Mouse (Mus musculus) MEL (cell line): ENCODE results near the gene Nup210l. TPM values are rescaled to one million over a fixed set of nuclear protein-coding genes. Genes with fewer than 3 reads are reported as not detected.
A peak's percentile ranks its signal among the peaks of the same experiment; 100 is the strongest.

Experiments used
- DNase-seq: peaks from one replicate; pipeline ENCODE4 v3.0.0; 2011; ENCODE audit warnings: low read depth, low spot score
- H3K27ac ChIP-seq: 2 replicates; pipeline ENCODE4 v1.5.1; 2012; ENCODE audit warnings: low read depth, mild to moderate bottlenecking, control low read depth, low read length, moderate library complexity; ENCODE audit not compliant: control insufficient read depth
- H3K27me3 ChIP-seq, 2 experiments: fragments of 150-350 bp in 1 of 2; sonication (generic) in 1 of 2; 2 replicates each; pipeline ENCODE4 v1.6.1; 2012; ENCODE audit warnings: low read length in 2 of 2, mild to moderate bottlenecking in 2 of 2, improper control_type of control experiment in 1 of 2, moderate library complexity in 1 of 2; ENCODE audit not compliant: insufficient read depth in 2 of 2, control insufficient read depth in 1 of 2
- H3K36me3 ChIP-seq, 2 experiments: 2 replicates each; pipeline ENCODE4 v1.6.1; 2012 to 2014; ENCODE audit warnings: low read length in 2 of 2, improper control_type of control experiment in 1 of 2, inconsistent platforms in 1 of 2, mild to moderate bottlenecking in 1 of 2; ENCODE audit not compliant: insufficient read depth in 2 of 2, control insufficient read depth in 1 of 2
- H3K4me1 ChIP-seq, 2 experiments: fragments of 150-350 bp in 1 of 2; sonication (generic) in 1 of 2; 2 replicates each; pipeline ENCODE4 v1.6.1; 2012; ENCODE audit warnings: low read length in 2 of 2, improper control_type of control experiment in 1 of 2, mild to moderate bottlenecking in 1 of 2; ENCODE audit not compliant: insufficient read depth in 2 of 2, control insufficient read depth in 1 of 2
- H3K4me3 ChIP-seq, 2 experiments: fragments of 150-350 bp in 1 of 2; sonication (generic) in 1 of 2; 2 replicates each; pipeline ENCODE4 v1.5.1; 2012; ENCODE audit warnings: low read depth in 2 of 2, low read length in 2 of 2, mild to moderate bottlenecking in 2 of 2, moderate library complexity in 2 of 2, control low read depth in 1 of 2, improper control_type of control experiment in 1 of 2; ENCODE audit not compliant: control insufficient read depth in 1 of 2, insufficient read depth in 1 of 2
- H3K79me2 ChIP-seq: 2 replicates; pipeline ENCODE4 v1.6.1; 2012; ENCODE audit warnings: mild to moderate bottlenecking, low read length, moderate library complexity; ENCODE audit not compliant: control insufficient read depth, poor library complexity, insufficient read depth
- H3K9ac ChIP-seq: 2 replicates; pipeline ENCODE4 v1.6.1; 2012; ENCODE audit warnings: low read depth, mild to moderate bottlenecking, control low read depth, low read length, moderate library complexity; ENCODE audit not compliant: control insufficient read depth, poor library complexity, severe bottlenecking
- H3K9me3 ChIP-seq: fragments of 150-350 bp; sonication (generic); replicated peaks from 2 replicates; pipeline ENCODE4 v1.6.1; 2012; ENCODE audit warnings: mild to moderate bottlenecking, low read length, improper control_type of control experiment, moderate library complexity; ENCODE audit not compliant: insufficient read depth
- BHLHE40 ChIP-seq: IDR thresholded peaks from 2 replicates; pipeline ENCODE4 v1.6.1; 2012; ENCODE audit warnings: low read depth, mild to moderate bottlenecking, inconsistent platforms, low read length, improper control_type of control experiment, borderline replicate concordance
- CHD1 ChIP-seq: IDR thresholded peaks from 2 replicates; pipeline ENCODE4 v1.6.1; 2012; ENCODE audit warnings: low read depth, mild to moderate bottlenecking, inconsistent platforms, low read length, improper control_type of control experiment
- CHD2 ChIP-seq: IDR thresholded peaks from 2 replicates; pipeline ENCODE4 v1.6.1; 2011; ENCODE audit warnings: low read length, improper control_type of control experiment
- CTCF ChIP-seq, 3 experiments: IDR thresholded peaks in 2 of 3; conservative IDR thresholded peaks in 1 of 3; 2 replicates each; pipeline ENCODE4 v1.5.1; 2011 to 2012; ENCODE audit warnings: low read length in 3 of 3, low read depth in 2 of 3, mild to moderate bottlenecking in 2 of 3, improper control_type of control experiment in 1 of 3, inconsistent platforms in 1 of 3, mixed read lengths in 1 of 3, moderate library complexity in 1 of 3; ENCODE audit not compliant: control insufficient read depth in 1 of 3, insufficient read depth in 1 of 3, poor library complexity in 1 of 3, severe bottlenecking in 1 of 3
- E2F4 ChIP-seq: IDR thresholded peaks from 2 replicates; pipeline ENCODE4 v1.6.1; 2011; ENCODE audit warnings: low read depth, low read length, improper control_type of control experiment, borderline replicate concordance
- ELF1 ChIP-seq: IDR thresholded peaks from 2 replicates; pipeline ENCODE4 v1.6.1; 2014; ENCODE audit warnings: low read depth, mild to moderate bottlenecking, inconsistent platforms, low read length, improper control_type of control experiment, moderate library complexity
- EP300 ChIP-seq, 2 experiments: IDR thresholded peaks; 2 replicates each; pipeline ENCODE4 v1.6.1; 2011; ENCODE audit warnings: improper control_type of control experiment in 2 of 2, low read length in 2 of 2, low read depth in 1 of 2, mild to moderate bottlenecking in 1 of 2
- GABPA ChIP-seq: IDR thresholded peaks from 2 replicates; pipeline ENCODE4 v1.6.1; 2012; ENCODE audit warnings: low read depth, mild to moderate bottlenecking, inconsistent platforms, low read length, improper control_type of control experiment, moderate library complexity
- GATA1 ChIP-seq: IDR thresholded peaks from 2 replicates; pipeline ENCODE4 v1.6.1; 2011; ENCODE audit warnings: low read depth, low read length, improper control_type of control experiment
- HCFC1 ChIP-seq: IDR thresholded peaks from 2 replicates; pipeline ENCODE4 v1.6.1; 2012; ENCODE audit warnings: low read depth, mild to moderate bottlenecking, inconsistent platforms, low read length, improper control_type of control experiment, moderate library complexity
- JUND ChIP-seq: IDR thresholded peaks from 2 replicates; pipeline ENCODE4 v1.6.1; 2011; ENCODE audit warnings: low read depth, mild to moderate bottlenecking, improper control_type of control experiment, low read length
- KAT2A ChIP-seq: conservative IDR thresholded peaks from 2 replicates; pipeline ENCODE4 v1.6.1; 2012; ENCODE audit warnings: low read depth, low read length, improper control_type of control experiment, inconsistent platforms
- MAFK ChIP-seq: IDR thresholded peaks from 2 replicates; pipeline ENCODE4 v1.6.1; 2011; ENCODE audit warnings: low read depth, mild to moderate bottlenecking, low read length, improper control_type of control experiment, borderline replicate concordance
- MAX ChIP-seq: IDR thresholded peaks from 2 replicates; pipeline ENCODE4 v1.6.1; 2011; ENCODE audit warnings: low read length, improper control_type of control experiment
- MAZ ChIP-seq: IDR thresholded peaks from 2 replicates; pipeline ENCODE4 v1.6.1; 2012; ENCODE audit warnings: low read depth, mild to moderate bottlenecking, inconsistent platforms, low read length, improper control_type of control experiment
- MEF2A ChIP-seq: IDR thresholded peaks from 2 replicates; pipeline ENCODE4 v1.6.1; 2014; ENCODE audit warnings: low read depth, mild to moderate bottlenecking, inconsistent platforms, low read length, improper control_type of control experiment; ENCODE audit not compliant: poor library complexity, insufficient replicate concordance, severe bottlenecking; ENCODE audit errors: extremely low read depth
- MXI1 ChIP-seq: IDR thresholded peaks from 2 replicates; pipeline ENCODE4 v1.6.1; 2011; ENCODE audit warnings: mild to moderate bottlenecking, low read depth, low read length, improper control_type of control experiment
- MYB ChIP-seq: IDR thresholded peaks from 2 replicates; pipeline ENCODE4 v1.6.1; 2011; ENCODE audit warnings: mild to moderate bottlenecking, low read depth, low read length, improper control_type of control experiment
- MYC ChIP-seq: IDR thresholded peaks from 2 replicates; pipeline ENCODE4 v1.6.1; 2011; ENCODE audit warnings: low read depth, mild to moderate bottlenecking, low read length, improper control_type of control experiment, moderate library complexity
- NELFE ChIP-seq: IDR thresholded peaks from 2 replicates; pipeline ENCODE4 v1.6.1; 2011; ENCODE audit warnings: low read depth, low read length, improper control_type of control experiment
- NRF1 ChIP-seq: IDR thresholded peaks from 2 replicates; pipeline ENCODE4 v1.6.1; 2014; ENCODE audit warnings: low read depth, mild to moderate bottlenecking, inconsistent platforms, low read length, improper control_type of control experiment, moderate library complexity; ENCODE audit not compliant: poor library complexity, insufficient read depth, severe bottlenecking
- POLR2A ChIP-seq, 2 experiments: IDR thresholded peaks; 2 replicates each; pipeline ENCODE4 v1.6.1; 2011 to 2012; ENCODE audit warnings: low read length in 2 of 2, mild to moderate bottlenecking in 2 of 2, control low read depth in 1 of 2, improper control_type of control experiment in 1 of 2, low read depth in 1 of 2, moderate library complexity in 1 of 2; ENCODE audit not compliant: control insufficient read depth in 1 of 2, insufficient read depth in 1 of 2, poor library complexity in 1 of 2
- POLR2AphosphoS2 ChIP-seq: IDR thresholded peaks from 2 replicates; pipeline ENCODE4 v1.6.1; 2011; ENCODE audit warnings: low read length, improper control_type of control experiment
- POLR2AphosphoS5 ChIP-seq: IDR thresholded peaks from 2 replicates; pipeline ENCODE4 v1.6.1; 2012; ENCODE audit warnings: low read depth, borderline replicate concordance, mild to moderate bottlenecking, inconsistent platforms, low read length, moderate library complexity, mixed read lengths
- RAD21 ChIP-seq: IDR thresholded peaks from 2 replicates; pipeline ENCODE4 v1.6.1; 2011; ENCODE audit warnings: mild to moderate bottlenecking, low read depth, low read length, improper control_type of control experiment
- RCOR1 ChIP-seq: IDR thresholded peaks from 2 replicates; pipeline ENCODE4 v1.6.1; 2012; ENCODE audit warnings: low read depth, mild to moderate bottlenecking, inconsistent platforms, low read length, improper control_type of control experiment
- SIN3A ChIP-seq: IDR thresholded peaks from 2 replicates; pipeline ENCODE4 v1.6.1; 2012; ENCODE audit warnings: low read length, improper control_type of control experiment, inconsistent platforms
- SMC3 ChIP-seq: IDR thresholded peaks from 2 replicates; pipeline ENCODE4 v1.6.1; 2011; ENCODE audit warnings: low read depth, low read length, improper control_type of control experiment
- TAL1 ChIP-seq: IDR thresholded peaks from 2 replicates; pipeline ENCODE4 v1.6.1; 2012; ENCODE audit warnings: mild to moderate bottlenecking, inconsistent platforms, low read length, moderate library complexity, mixed read lengths
- TBP ChIP-seq: IDR thresholded peaks from 2 replicates; pipeline ENCODE4 v1.8.0; 2011; ENCODE audit warnings: low read depth, low read length, improper control_type of control experiment
- TCF12 ChIP-seq: IDR thresholded peaks from 2 replicates; pipeline ENCODE4 v1.6.1; 2014; ENCODE audit warnings: low read depth, mild to moderate bottlenecking, inconsistent platforms, low read length, improper control_type of control experiment, moderate library complexity
- UBTF ChIP-seq: IDR thresholded peaks from 2 replicates; pipeline ENCODE4 v1.6.1; 2012; ENCODE audit warnings: low read depth, mild to moderate bottlenecking, inconsistent platforms, low read length, improper control_type of control experiment, moderate library complexity, borderline replicate concordance; ENCODE audit not compliant: insufficient read depth
- USF1 ChIP-seq: IDR thresholded peaks from 2 replicates; pipeline ENCODE4 v1.6.1; 2014; ENCODE audit warnings: low read depth, mild to moderate bottlenecking, inconsistent platforms, low read length, improper control_type of control experiment, moderate library complexity
- USF2 ChIP-seq, 2 experiments: IDR thresholded peaks; 2 replicates each; pipeline ENCODE4 v1.6.1; 2011 to 2012; ENCODE audit warnings: improper control_type of control experiment in 2 of 2, low read length in 2 of 2, borderline replicate concordance in 1 of 2, inconsistent platforms in 1 of 2, low read depth in 1 of 2, mild to moderate bottlenecking in 1 of 2; ENCODE audit not compliant: insufficient read depth in 1 of 2
- ZKSCAN1 ChIP-seq: IDR thresholded peaks from 2 replicates; pipeline ENCODE4 v1.6.1; 2012; ENCODE audit warnings: low read depth, mild to moderate bottlenecking, inconsistent platforms, low read length, improper control_type of control experiment, moderate library complexity
- ZMIZ1 ChIP-seq: IDR thresholded peaks from 2 replicates; pipeline ENCODE4 v1.6.1; 2012; ENCODE audit warnings: low read depth, mild to moderate bottlenecking, inconsistent platforms, low read length, improper control_type of control experiment, moderate library complexity
- ZNF384 ChIP-seq: IDR thresholded peaks from 2 replicates; pipeline ENCODE4 v1.6.1; 2012; ENCODE audit warnings: low read depth, mild to moderate bottlenecking, inconsistent platforms, low read length, improper control_type of control experiment
- polyA plus RNA-seq, 2 experiments: library from polyadenylated mRNA; stranded (reverse) in 1 of 2; unstranded in 1 of 2; fragments of >175 nt in 1 of 2; fragments of >200 nt in 1 of 2; gene quantifications; 2 replicates each; pipeline versions ENCODE4 v1.2.1 to v1.2.4; 2012; ENCODE audit warnings: low replicate concordance in 2 of 2, low read depth in 1 of 2; ENCODE audit not compliant: insufficient read length in 2 of 2, insufficient read depth in 1 of 2, missing spikeins in 1 of 2
- total RNA-seq: library from RNA; depleted of rRNA; stranded (reverse); fragments of 300-350 nt; gene quantifications from 2 replicates; pipeline ENCODE4 v1.2.3, GENCODE M21; 2012

Nup210l gene
- total and polyA plus RNA-seq, 3 experiments, result 0.54 to 0.65 TPM; not detected in 1

- peaks cover 0 to 18% of the 10 kb centered on the region in 2 experiments; a peak in 2 of 4 replicates for H3K36me3 ChIP-seq
- no peaks in the 10 kb centered on the region for H3K9me3 ChIP-seq
- no peaks in the 10 kb centered on the region for H3K79me2 ChIP-seq
- peak overlapping the region; percentile 72 to 93 for H3K4me3 ChIP-seq
- no peaks in the 10 kb centered on the region for H3K27me3 ChIP-seq
- H3K9ac ChIP-seq, result peak overlapping the region; percentile 76
- peak overlapping the region; percentile 19 for H3K27ac ChIP-seq
- peaks cover 21 to 22% of the 10 kb centered on the region in 2 experiments for H3K4me1 ChIP-seq
- peak; percentile 91 for DNase-seq
- TF ChIP-seq CTCF (IDR thresholded peaks at IDR 0.05 in 2 of 3, conservative IDR thresholded peaks at IDR 0.05 in 1 of 3; ENCODE audit: control insufficient read depth in 1 of 3, insufficient read depth in 1 of 3, low read depth in 2 of 3, low read length in 3 of 3, poor library complexity in 1 of 3, severe bottlenecking in 1 of 3), result peak; percentile 34 to 97 (median 84); a peak in 5 of 6 replicates
- peak; percentile 30; the same call in 1 of the 2 replicates for TF ChIP-seq RCOR1
- TF ChIP-seq E2F4, result no peak
- TF ChIP-seq HCFC1, result peak; percentile 63; the same call in 1 of the 2 replicates
- TF ChIP-seq USF1, result no peak
- TF ChIP-seq TCF12, result no peak; the same call in 1 of the 2 replicates
- TF ChIP-seq JUND, result no peak; the same call in 1 of the 2 replicates
- peak; percentile 92 for TF ChIP-seq SMC3
- no peak for TF ChIP-seq POLR2AphosphoS2
- no peak for TF ChIP-seq UBTF
- peak; percentile 9; the same call in 1 of the 2 replicates for TF ChIP-seq MAFK
- no peak for TF ChIP-seq USF2 (IDR thresholded peaks at IDR 0.05; ENCODE audit: borderline replicate concordance in 1 of 2, insufficient read depth in 1 of 2, low read depth in 1 of 2, low read length in 2 of 2)
- no peak for TF ChIP-seq CHD2
- TF ChIP-seq RAD21, result peak; percentile 88
- no peak for TF ChIP-seq ZKSCAN1
- no peak for TF ChIP-seq POLR2AphosphoS5
- TF ChIP-seq TBP, result peak; percentile 65
- no peak for TF ChIP-seq BHLHE40
- TF ChIP-seq MYC, result peak; percentile 71; the same call in 1 of the 2 replicates
- TF ChIP-seq MXI1, result peak; percentile 69
- peak; percentile 89 for TF ChIP-seq SIN3A
- TF ChIP-seq KAT2A, result no peak
- TF ChIP-seq ZMIZ1, result no peak
- peak in 1 of 2 experiments; percentile 44; a peak in 1 of 4 replicates for TF ChIP-seq EP300 (IDR thresholded peaks at IDR 0.05; ENCODE audit: low read depth in 1 of 2, low read length in 2 of 2)
- no peak for TF ChIP-seq POLR2A (IDR thresholded peaks at IDR 0.05; ENCODE audit: control insufficient read depth in 1 of 2, insufficient read depth in 1 of 2, low read depth in 1 of 2, low read length in 2 of 2, poor library complexity in 1 of 2)
- peak; percentile 15; the same call in 1 of the 2 replicates for TF ChIP-seq NELFE
- 0 out of 2 replicates have a peak, but pooled peaks have one; percentile 58 for TF ChIP-seq CHD1
- TF ChIP-seq NRF1, result no peak
- TF ChIP-seq GABPA, result no peak
- no peak; the same call in 1 of the 2 replicates for TF ChIP-seq MAZ
- TF ChIP-seq MYB, result no peak
- TF ChIP-seq ZNF384, result 0 out of 2 replicates have a peak, but pooled peaks have one; percentile 38
- TF ChIP-seq MEF2A, result no peak
- peak; percentile 54; the same call in 1 of the 2 replicates for TF ChIP-seq MAX
- 0 out of 2 replicates have a peak, but pooled peaks have one; percentile 12 for TF ChIP-seq ELF1
- TF ChIP-seq TAL1, result no peak
- TF ChIP-seq GATA1, result peak; percentile 89
Measured at GRCm38 (mm10) chr3:90220088-90220487, 116.2 kb downstream of the Nup210l start.
